ENCODE assay signal across 8 mouse cellular contexts in the genomic region with DNA sequence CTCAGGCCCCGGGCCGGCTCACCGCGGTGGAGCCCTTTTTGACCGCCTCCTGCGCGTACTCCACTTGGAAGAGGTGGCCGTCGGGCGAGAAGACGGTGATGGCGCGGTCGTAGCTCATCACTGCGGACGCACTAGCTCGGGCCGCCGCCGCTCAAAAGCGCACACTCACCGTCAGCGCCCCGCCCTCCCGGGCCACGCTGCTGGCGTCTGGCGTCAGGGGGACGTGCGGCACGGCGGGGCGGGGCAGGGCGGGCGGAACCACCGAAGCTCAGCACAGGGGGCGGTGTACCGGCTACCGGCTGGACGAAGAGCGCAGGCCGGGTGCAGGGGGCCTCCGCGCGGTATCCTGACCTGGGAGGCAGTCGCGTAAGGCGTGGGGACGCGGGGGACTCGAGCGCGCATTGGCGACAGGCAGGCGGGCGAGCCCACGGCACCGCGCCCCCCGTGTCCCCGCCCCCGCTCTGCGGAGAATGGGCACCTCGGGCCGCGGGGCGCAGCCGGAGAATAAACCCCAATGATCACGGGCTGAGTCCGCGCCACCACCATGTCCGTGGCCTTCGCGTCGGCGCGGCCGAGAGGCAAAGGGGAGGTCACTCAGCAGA. TPM values are rescaled to one million over a fixed set of nuclear protein-coding genes. Genes with fewer than 3 reads are reported as not detected.
A peak's percentile ranks its signal among the peaks of the same experiment; 100 is the strongest.
DNase-seq lines count a peak whose midpoint lies in the region; ATAC-seq lines count a peak whose summit lies in the region.

A gene (minus strand): TSS at position 178 of the 602 bp plus-strand sequence.
A gene (plus strand): TSS at position 254 of the 602 bp plus-strand sequence.

- peak within 1 kb of the TSS; percentile 86 for H3K27ac ChIP-seq in intestine, embryonic 14.5 days (ENCODE audit: low read depth)

- under 1% methylated on average over 73 of the region's 78 CpGs for WGBS in intestine, embryonic 14.5 days

- H3K9me3 ChIP-seq in intestine, embryonic 14.5 days (ENCODE audit: control insufficient read depth, low read length) = no peaks in the 10 kb centered on the region

- H3K27me3 ChIP-seq in intestine, embryonic 14.5 days (replicated peaks; ENCODE audit: control insufficient read depth, insufficient read depth, low read length) = no peaks in the 10 kb centered on the region

- peak within 1 kb of the TSS; percentile 85 for H3K4me3 ChIP-seq in intestine, embryonic 14.5 days (ENCODE audit: low read depth, low read length)

- H3K36me3 ChIP-seq in intestine, embryonic 14.5 days (ENCODE audit: control insufficient read depth, insufficient read depth, low read length) = peaks cover 20% of the 10 kb centered on the region

- peak within 1 kb of the TSS; percentile 84 for H3K9ac ChIP-seq in intestine, embryonic 14.5 days (ENCODE audit: low read length)

- intact Hi-C loops in left cerebral cortex, postnatal 25 days (cut with DNase I) = loop anchor here (1.0 to 2.0 kb wide), 2 partner anchors 18 to 126 kb away; a partner anchor contains a TSS

- peak within 1 kb of the TSS; percentile 66 for H3K4me2 ChIP-seq in intestine, embryonic 14.5 days (ENCODE audit: low read length)

- peak; percentile 88 for DNase-seq in adrenal gland, adult 18-20 months (ENCODE audit: low spot score in 2 of 2)
- DNase-seq in embryo, embryonic 10.5 days (ENCODE audit: low spot score) = peak; percentile 94
- DNase-seq in gastrocnemius, postnatal 25 days = peak; percentile 91
- DNase-seq in intestine, embryonic 14.5 days (ENCODE audit: low spot score) = peak; percentile 92
- peak; percentile 91 for DNase-seq in left cerebral cortex, postnatal 25 days (ENCODE audit: low spot score in 2 of 2)
- peak; percentile 91 for DNase-seq in mesoderm, embryonic 11.5 days (ENCODE audit: low read depth, low spot score)
- DNase-seq in right cerebral cortex, postnatal 25 days = peak; percentile 92
- peak; percentile 87 to 90 for DNase-seq in urinary bladder, postnatal 4 days (ENCODE audit: low spot score in 2 of 2)

- ATAC-seq in intestine, embryonic 14.5 days (replicated peaks; ENCODE audit: low FRiP score, low TSS enrichment, low read depth) = peak; percentile 94

- H3K4me1 ChIP-seq in intestine, embryonic 14.5 days (replicated peaks; ENCODE audit: control insufficient read depth, insufficient read depth, low read length) = peaks cover 19% of the 10 kb centered on the region

RNA-seq across cellular contexts. Expression of the first gene that starts in this region (rescaled TPM):
- total RNA-seq in adrenal gland, adult 18-20 months (2021) = 100 to 1,000 TPM; 207 to 235 TPM
- total RNA-seq in gastrocnemius, postnatal 25 days (2021) = 100 to 1,000 TPM; 115 to 123 TPM
- 612 and 735 TPM in 2 replicates for polyA plus RNA-seq in intestine, embryonic 14.5 days (2014; fragmentation: Nextera tagmentation; extraction: Ambion mirVana)
- total RNA-seq in left cerebral cortex, postnatal 25 days (2021) = 100 to 1,000 TPM; 164 to 168 TPM

RNA-seq across cellular contexts. Expression of the second gene that starts in this region (rescaled TPM):
- 10 to 100 TPM in 1 of 2 experiments, 1 to 10 TPM in 1; 4.9 to 13.5 TPM for total RNA-seq in adrenal gland, adult 18-20 months (2021)
- total RNA-seq in gastrocnemius, postnatal 25 days (2021) = 1 to 10 TPM; 1.7 to 2.2 TPM
- 5.0 and 5.4 TPM in 2 replicates for polyA plus RNA-seq in intestine, embryonic 14.5 days (2014; fragmentation: Nextera tagmentation; extraction: Ambion mirVana)
- 10 to 100 TPM; 34.8 to 36.0 TPM for total RNA-seq in left cerebral cortex, postnatal 25 days (2021)

Comparison
In these comparisons a context has a peak if more than half of its experiments do, and no peak if none do; other contexts are left out.
1. Peak in every context shown above with its lines: DNase-seq, ATAC-seq, H3K4me3 ChIP-seq and H3K27ac ChIP-seq.